Mouse (Mus musculus): ENCODE measurements around the gene Hjurp. TPM values are rescaled to one million over a fixed set of nuclear protein-coding genes. Genes with fewer than 3 reads are reported as not detected.
A peak's percentile ranks its signal among the peaks of the same experiment; 100 is the strongest.

Hjurp gene
- total and polyA plus RNA-seq, 3 experiments: 52.9 to 327 (median 221) TPM

GRCm38 (mm10) chr1:88266123-88266522 is 11.3 kb downstream of the Hjurp start:
- ATAC-seq (ENCODE audit: extremely low read depth, insufficient number of reproducible peaks, low FRiP score, poor library complexity, severe bottlenecking): no peak
- no peak for DNase-seq (ENCODE audit: low spot score)
- Histone ChIP-seq H3K4me1 (ENCODE audit: insufficient read depth, low read depth, low read length) (peaks cover 25% of the 10 kb centered on the region), H3K4me3 (ENCODE audit: low read depth, low read length) (no peak overlapping the region), H3K27me3 (ENCODE audit: insufficient read depth, low read length) (no peaks in the 10 kb centered on the region), H3K36me3 (replicated peaks) (peaks cover 97% of the 10 kb centered on the region), H3K9me3 (replicated peaks) (no peaks in the 10 kb centered on the region)
- no peak for TF ChIP-seq TAL1 (conservative IDR thresholded peaks at IDR 0.05; ENCODE audit: low read depth, low read length)
- 0 out of 2 replicates have a peak, but pooled peaks have one; percentile 7 for TF ChIP-seq CTCF (IDR thresholded peaks at IDR 0.05; ENCODE audit: low read depth, low read length)
- TF ChIP-seq GATA2 (IDR thresholded peaks at IDR 0.05; ENCODE audit: borderline replicate concordance, low read depth, low read length): no peak
- TF ChIP-seq GATA1 (IDR thresholded peaks at IDR 0.05; ENCODE audit: borderline replicate concordance, low read length): no peak
- peak; percentile 61; the same call in 1 of the 2 replicates for TF ChIP-seq POLR2AphosphoS5 (IDR thresholded peaks at IDR 0.05; ENCODE audit: insufficient replicate concordance, low read depth, low read length)

- TF ChIP-seq POLR2AphosphoS5 (IDR thresholded peaks at IDR 0.05; ENCODE audit: insufficient replicate concordance, low read depth, low read length): no peak
- TF ChIP-seq TAL1 (conservative IDR thresholded peaks at IDR 0.05; ENCODE audit: low read depth, low read length): no peak
- no peak for TF ChIP-seq GATA1 (IDR thresholded peaks at IDR 0.05; ENCODE audit: borderline replicate concordance, low read length)
- TF ChIP-seq CTCF (IDR thresholded peaks at IDR 0.05; ENCODE audit: low read depth, low read length): no peak
- TF ChIP-seq GATA2 (IDR thresholded peaks at IDR 0.05; ENCODE audit: borderline replicate concordance, low read depth, low read length): no peak
Measured at GRCm38 (mm10) chr1:88264869-88265240, 12.6 kb downstream of the Hjurp start.

GRCm38 (mm10) chr1:88264237-88264868 is 13.1 kb downstream of the Hjurp start:
- Histone ChIP-seq H3K4me3 (ENCODE audit: low read depth, low read length) (no peak overlapping the region), H3K4me1 (ENCODE audit: insufficient read depth, low read depth, low read length) (peaks cover 24% of the 10 kb centered on the region), H3K36me3 (replicated peaks) (peaks cover 100% of the 10 kb centered on the region), H3K27me3 (ENCODE audit: insufficient read depth, low read length) (no peaks in the 10 kb centered on the region), H3K9me3 (replicated peaks) (no peaks in the 10 kb centered on the region)
- TF ChIP-seq TAL1 (conservative IDR thresholded peaks at IDR 0.05; ENCODE audit: low read depth, low read length) (no peak), POLR2AphosphoS5 (IDR thresholded peaks at IDR 0.05; ENCODE audit: insufficient replicate concordance, low read depth, low read length) (no peak), GATA1 (IDR thresholded peaks at IDR 0.05; ENCODE audit: borderline replicate concordance, low read length) (no peak), CTCF (IDR thresholded peaks at IDR 0.05; ENCODE audit: low read depth, low read length) (no peak), GATA2 (IDR thresholded peaks at IDR 0.05; ENCODE audit: borderline replicate concordance, low read depth, low read length) (no peak)
- no peak for ATAC-seq (ENCODE audit: extremely low read depth, insufficient number of reproducible peaks, low FRiP score, poor library complexity, severe bottlenecking)
- DNase-seq (ENCODE audit: low spot score): no peak

More at GRCm38 (mm10) chr1:88264869-88265240, 12.6 kb downstream of the Hjurp start:
- H3K27me3 ChIP-seq (ENCODE audit: insufficient read depth, low read length): no peaks in the 10 kb centered on the region
- H3K4me1 ChIP-seq (ENCODE audit: insufficient read depth, low read depth, low read length): peaks cover 25% of the 10 kb centered on the region
- H3K4me3 ChIP-seq (ENCODE audit: low read depth, low read length): no peak overlapping the region
- H3K36me3 ChIP-seq (replicated peaks): peaks cover 100% of the 10 kb centered on the region
- no peaks in the 10 kb centered on the region for H3K9me3 ChIP-seq (replicated peaks)
- ATAC-seq (ENCODE audit: extremely low read depth, insufficient number of reproducible peaks, low FRiP score, poor library complexity, severe bottlenecking) (no peak), DNase-seq (ENCODE audit: low spot score) (no peak)

GRCm38 (mm10) chr1:88263778-88264177 is 13.7 kb downstream of the Hjurp start:
- no peaks in the 10 kb centered on the region for H3K27me3 ChIP-seq (ENCODE audit: insufficient read depth, low read length)
- H3K4me3 ChIP-seq (ENCODE audit: low read depth, low read length): no peak overlapping the region
- H3K9me3 ChIP-seq (replicated peaks): no peaks in the 10 kb centered on the region
- ATAC-seq (ENCODE audit: extremely low read depth, insufficient number of reproducible peaks, low FRiP score, poor library complexity, severe bottlenecking) (no peak), DNase-seq (ENCODE audit: low spot score) (no peak)
- peaks cover 22% of the 10 kb centered on the region for H3K4me1 ChIP-seq (ENCODE audit: insufficient read depth, low read depth, low read length)
- TF ChIP-seq POLR2AphosphoS5 (IDR thresholded peaks at IDR 0.05; ENCODE audit: insufficient replicate concordance, low read depth, low read length) (no peak; the same call in 1 of the 2 replicates), GATA1 (IDR thresholded peaks at IDR 0.05; ENCODE audit: borderline replicate concordance, low read length) (no peak), GATA2 (IDR thresholded peaks at IDR 0.05; ENCODE audit: borderline replicate concordance, low read depth, low read length) (no peak), CTCF (IDR thresholded peaks at IDR 0.05; ENCODE audit: low read depth, low read length) (no peak), TAL1 (conservative IDR thresholded peaks at IDR 0.05; ENCODE audit: low read depth, low read length) (no peak)
- peaks cover 98% of the 10 kb centered on the region for H3K36me3 ChIP-seq (replicated peaks)

GRCm38 (mm10) chr1:88262961-88263360 is 14.5 kb downstream of the Hjurp start:
- H3K4me3 ChIP-seq (ENCODE audit: low read depth, low read length): no peak overlapping the region
- DNase-seq (ENCODE audit: low spot score): no peak
- H3K9me3 ChIP-seq (replicated peaks): no peaks in the 10 kb centered on the region
- no peak for ATAC-seq (ENCODE audit: extremely low read depth, insufficient number of reproducible peaks, low FRiP score, poor library complexity, severe bottlenecking)
- peaks cover 20% of the 10 kb centered on the region for H3K4me1 ChIP-seq (ENCODE audit: insufficient read depth, low read depth, low read length)
- H3K36me3 ChIP-seq (replicated peaks): peaks cover 90% of the 10 kb centered on the region
- no peak for TF ChIP-seq TAL1 (conservative IDR thresholded peaks at IDR 0.05; ENCODE audit: low read depth, low read length)
- TF ChIP-seq GATA1 (IDR thresholded peaks at IDR 0.05; ENCODE audit: borderline replicate concordance, low read length): no peak
- no peak for TF ChIP-seq POLR2AphosphoS5 (IDR thresholded peaks at IDR 0.05; ENCODE audit: insufficient replicate concordance, low read depth, low read length)
- TF ChIP-seq CTCF (IDR thresholded peaks at IDR 0.05; ENCODE audit: low read depth, low read length): no peak
- no peak for TF ChIP-seq GATA2 (IDR thresholded peaks at IDR 0.05; ENCODE audit: borderline replicate concordance, low read depth, low read length)
- no peaks in the 10 kb centered on the region for H3K27me3 ChIP-seq (ENCODE audit: insufficient read depth, low read length)

GRCm38 (mm10) chr1:88262255-88262654 is 15.2 kb downstream of the Hjurp start:
- peaks cover 20% of the 10 kb centered on the region for H3K4me1 ChIP-seq (ENCODE audit: insufficient read depth, low read depth, low read length)
- peaks cover 82% of the 10 kb centered on the region for H3K36me3 ChIP-seq (replicated peaks)
- H3K27me3 ChIP-seq (ENCODE audit: insufficient read depth, low read length): no peaks in the 10 kb centered on the region; the same call in 1 of the 2 replicates
- H3K4me3 ChIP-seq (ENCODE audit: low read depth, low read length): no peak overlapping the region
- H3K9me3 ChIP-seq (replicated peaks): no peaks in the 10 kb centered on the region
- TF ChIP-seq POLR2AphosphoS5 (IDR thresholded peaks at IDR 0.05; ENCODE audit: insufficient replicate concordance, low read depth, low read length) (no peak), GATA2 (IDR thresholded peaks at IDR 0.05; ENCODE audit: borderline replicate concordance, low read depth, low read length) (no peak), GATA1 (IDR thresholded peaks at IDR 0.05; ENCODE audit: borderline replicate concordance, low read length) (no peak), CTCF (IDR thresholded peaks at IDR 0.05; ENCODE audit: low read depth, low read length) (no peak), TAL1 (conservative IDR thresholded peaks at IDR 0.05; ENCODE audit: low read depth, low read length) (no peak)
- peak; percentile 70 for DNase-seq (ENCODE audit: low spot score)
- peak; percentile 9; the same call in 1 of the 2 replicates for ATAC-seq (ENCODE audit: extremely low read depth, insufficient number of reproducible peaks, low FRiP score, poor library complexity, severe bottlenecking)
